Mouse (Mus musculus): ENCODE results near the gene Scgb2b26. TPM values are rescaled to one million over a fixed set of nuclear protein-coding genes. Genes with fewer than 3 reads are reported as not detected.
"Not testable (repeated sequence)": the region's sequence is repeated elsewhere in the genome, so short reads cannot be mapped to it uniquely, and the experiment has no call there.

Gene Scgb2b26
- polyA plus RNA-seq (2012; rRNA removed): not detected in 2 replicates

- TF ChIP-seq POLR2A (IDR thresholded peaks at IDR 0.05; ENCODE audit: borderline replicate concordance, insufficient read depth, low read length) (no peak), CTCF (IDR thresholded peaks at IDR 0.05; ENCODE audit: borderline replicate concordance, insufficient read depth, low read depth, low read length) (no peak)
- no peak within 1 kb of the TSS for H3K27ac ChIP-seq (ENCODE audit: insufficient read depth, low read length)
- no peak within 1 kb of the TSS for H3K4me3 ChIP-seq (replicated peaks; ENCODE audit: insufficient read depth, low read depth, low read length)
- WGBS: 79% methylated on average over 4 of the region's 4 CpGs
- H3K27me3 ChIP-seq (ENCODE audit: control insufficient read depth, insufficient read depth, low read length): no peaks in the 10 kb centered on the region; the same call in 1 of the 2 replicates
- H3K4me1 ChIP-seq (ENCODE audit: control insufficient read depth, insufficient read depth, low read length): no peaks in the 10 kb centered on the region
- no peak for DNase-seq
Measured at GRCm38 (mm10) chr7:33944940-33945339, at the start of gene Scgb2b26. TSS of gene Scgb2b26 (minus strand) at chr7:33945040.

DNA sequence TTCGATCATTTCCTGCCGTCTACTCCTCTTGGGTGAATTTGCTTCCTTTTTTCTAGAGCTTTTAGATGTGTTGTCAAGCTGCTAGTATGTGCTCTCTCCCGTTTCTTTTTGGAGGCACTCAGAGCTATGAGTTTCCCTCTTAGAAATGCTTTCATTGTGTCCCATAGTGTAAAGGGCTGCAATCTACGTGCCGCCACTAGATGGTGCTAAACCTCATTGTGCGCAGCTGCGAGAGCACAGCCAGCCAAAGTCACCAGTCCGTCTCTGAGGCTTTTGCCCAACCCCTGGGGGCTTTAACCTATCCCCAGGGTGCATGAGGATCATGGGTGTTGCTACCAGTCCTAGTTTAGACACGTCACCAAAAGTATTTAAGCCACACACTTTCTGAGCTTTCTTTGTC is 37.4 kb upstream of the Scgb2b26 start:
- H3K27me3 ChIP-seq (ENCODE audit: control insufficient read depth, insufficient read depth, low read length); H3K4me3 ChIP-seq (replicated peaks; ENCODE audit: insufficient read depth, low read depth, low read length); H3K4me1 ChIP-seq (ENCODE audit: control insufficient read depth, insufficient read depth, low read length); H3K27ac ChIP-seq (ENCODE audit: insufficient read depth, low read length): not testable (repeated sequence)
- 0 out of 2 replicates have a peak, but pooled peaks have one; percentile 31 for TF ChIP-seq CTCF (IDR thresholded peaks at IDR 0.05; ENCODE audit: borderline replicate concordance, insufficient read depth, low read depth, low read length)
- 23% methylated on average over 8 of the region's 9 CpGs for WGBS
- peak in 1 of 2 experiments; percentile 12 for DNase-seq

DNA sequence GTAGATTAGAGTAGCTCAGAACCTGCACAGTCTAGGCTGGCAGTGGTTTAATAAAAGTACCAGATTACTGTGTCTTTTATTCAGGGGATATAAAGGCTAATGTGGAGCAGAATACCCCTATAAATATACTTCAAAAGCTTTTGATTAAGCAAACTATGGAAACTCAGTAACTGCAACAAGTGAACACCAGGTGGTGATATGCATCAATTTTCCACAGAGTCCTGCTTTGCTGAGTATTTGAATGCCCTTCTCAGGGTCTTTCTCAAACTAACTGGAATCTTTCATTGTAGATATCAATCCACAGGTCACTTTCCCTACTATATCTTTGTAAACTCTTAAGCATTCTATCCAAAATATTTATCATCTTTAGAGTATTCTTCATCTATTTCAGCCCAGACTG is 41.9 kb downstream of the Scgb2b26 start:
- TF ChIP-seq POLR2A (IDR thresholded peaks at IDR 0.05; ENCODE audit: borderline replicate concordance, insufficient read depth, low read length) (no peak), CTCF (IDR thresholded peaks at IDR 0.05; ENCODE audit: borderline replicate concordance, insufficient read depth, low read depth, low read length) (no peak)
- Histone ChIP-seq H3K27me3 (ENCODE audit: control insufficient read depth, insufficient read depth, low read length) (no peaks in the 10 kb centered on the region), H3K27ac (ENCODE audit: insufficient read depth, low read length) (no peak overlapping the region), H3K4me3 (replicated peaks; ENCODE audit: insufficient read depth, low read depth, low read length) (no peak overlapping the region), H3K4me1 (ENCODE audit: control insufficient read depth, insufficient read depth, low read length) (no peaks in the 10 kb centered on the region)
- DNase-seq: no peak

DNA sequence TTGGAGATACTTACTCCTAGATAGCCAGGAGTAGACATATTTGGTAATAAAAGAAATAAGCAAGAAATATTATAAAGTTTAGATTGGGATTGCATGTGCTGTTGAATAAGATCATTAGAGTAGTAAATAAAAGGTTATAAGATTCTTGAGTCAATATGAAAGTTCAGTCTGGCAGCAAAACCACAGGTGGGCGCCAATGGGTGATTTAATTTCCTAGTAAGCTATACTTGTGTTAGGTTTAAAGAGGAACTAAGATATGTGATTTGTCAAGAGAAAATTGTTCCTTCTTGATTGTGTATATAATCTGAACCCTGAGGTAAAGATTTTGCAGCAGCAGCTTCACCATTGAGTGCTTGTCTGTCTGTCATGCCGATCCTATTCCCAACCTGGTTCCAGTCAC is 44.0 kb downstream of the Scgb2b26 start:
- H3K27ac ChIP-seq (ENCODE audit: insufficient read depth, low read length): no peak overlapping the region
- 71% methylated on average over 2 of the region's 2 CpGs for WGBS
- DNase-seq: no peak
- TF ChIP-seq POLR2A (IDR thresholded peaks at IDR 0.05; ENCODE audit: borderline replicate concordance, insufficient read depth, low read length): no peak
- TF ChIP-seq CTCF (IDR thresholded peaks at IDR 0.05; ENCODE audit: borderline replicate concordance, insufficient read depth, low read depth, low read length): no peak
- H3K4me1 ChIP-seq (ENCODE audit: control insufficient read depth, insufficient read depth, low read length): no peaks in the 10 kb centered on the region
- no peak overlapping the region for H3K4me3 ChIP-seq (replicated peaks; ENCODE audit: insufficient read depth, low read depth, low read length)
- no peaks in the 10 kb centered on the region for H3K27me3 ChIP-seq (ENCODE audit: control insufficient read depth, insufficient read depth, low read length)

DNA sequence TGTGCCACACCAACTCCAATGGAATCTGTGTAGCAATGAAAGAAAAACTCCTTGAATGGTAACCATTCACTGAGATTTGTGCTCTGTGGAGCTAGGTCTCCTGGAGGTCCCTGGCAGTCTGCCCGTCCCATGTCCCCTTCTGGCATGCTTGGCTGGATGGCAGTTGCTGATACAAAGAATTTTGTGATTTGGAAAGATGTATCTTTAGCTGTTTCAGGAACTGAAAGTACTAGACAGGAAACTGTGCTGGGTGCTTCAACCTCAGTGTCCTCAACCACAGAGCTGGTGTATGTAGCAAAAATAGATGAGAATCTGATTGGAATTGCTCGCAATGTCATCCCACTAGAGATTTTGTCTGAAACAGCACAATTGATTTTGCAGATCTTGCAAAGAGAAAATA is 44.8 kb downstream of the Scgb2b26 start:
- no peak overlapping the region for H3K27ac ChIP-seq (ENCODE audit: insufficient read depth, low read length)
- no peak for DNase-seq
- H3K4me3 ChIP-seq (replicated peaks; ENCODE audit: insufficient read depth, low read depth, low read length): no peak overlapping the region
- H3K4me1 ChIP-seq (ENCODE audit: control insufficient read depth, insufficient read depth, low read length): no peaks in the 10 kb centered on the region
- no peaks in the 10 kb centered on the region for H3K27me3 ChIP-seq (ENCODE audit: control insufficient read depth, insufficient read depth, low read length)
- no peak for TF ChIP-seq CTCF (IDR thresholded peaks at IDR 0.05; ENCODE audit: borderline replicate concordance, insufficient read depth, low read depth, low read length)
- no peak for TF ChIP-seq POLR2A (IDR thresholded peaks at IDR 0.05; ENCODE audit: borderline replicate concordance, insufficient read depth, low read length)
- 43% methylated on average over 2 of the region's 2 CpGs for WGBS

Other genes starting within 250 kb of the Scgb2b26 start
- gene Scgb2b24, start 205.7 kb downstream of the Scgb2b26 start, polyA plus RNA-seq (2012; rRNA removed): not detected in 2 replicates
- not detected in 2 replicates for gene Scgb1b24, start 201.2 kb downstream of the Scgb2b26 start, polyA plus RNA-seq (2012; rRNA removed)
- not detected in 2 replicates for gene Scgb2b27, start 68.9 kb upstream of the Scgb2b26 start, polyA plus RNA-seq (2012; rRNA removed)
- gene Scgb1b27, start 76.4 kb upstream of the Scgb2b26 start, polyA plus RNA-seq (2012; rRNA removed): not detected in 2 replicates
- gene Scgb1b30, start 150.4 kb upstream of the Scgb2b26 start, polyA plus RNA-seq (2012; rRNA removed): not detected in 2 replicates
- 6.0 and 6.1 TPM in 2 replicates for gene Wtip, start 188.2 kb upstream of the Scgb2b26 start, polyA plus RNA-seq (2012; rRNA removed)
- gene Uba2, start 224.6 kb upstream of the Scgb2b26 start, polyA plus RNA-seq (2012; rRNA removed): 106 and 110 TPM in 2 replicates